Mouse (Mus musculus): Measurements from ENCODE around the gene Cyp27b1. TPM values are rescaled to one million over a fixed set of nuclear protein-coding genes. Genes with fewer than 3 reads are reported as not detected.

Cyp27b1 gene
- polyA plus RNA-seq, 1 experiment, result not detected

GRCm38 (mm10) chr10:127041274-127041766 is 6.7 kb upstream of the Cyp27b1 start, which contains the start of the genes Mettl1 and Eef1akmt3:
TSS of gene Mettl1 (plus strand) at chr10:127041414.
TSS of gene Eef1akmt3 (minus strand) at chr10:127041513.
- no peak within 1 kb of the TSS for H3K27ac ChIP-seq (replicated peaks; ENCODE audit: low read depth, low read length)
- H3K4me3 ChIP-seq (ENCODE audit: insufficient read depth, low read depth, low read length), result peak within 1 kb of the TSS; percentile 96
- H3K4me1 ChIP-seq (ENCODE audit: control insufficient read depth, insufficient read depth, insufficient read length, low read length), result 0 out of 2 replicates have a peak, but pooled peaks cover 3% of the 10 kb centered on the region

- Histone ChIP-seq H3K4me1 (ENCODE audit: control insufficient read depth, insufficient read depth, insufficient read length, low read length) (0 out of 2 replicates have a peak, but pooled peaks cover 3% of the 10 kb centered on the region), H3K27ac (replicated peaks; ENCODE audit: low read depth, low read length) (no peak overlapping the region), H3K4me3 (ENCODE audit: insufficient read depth, low read depth, low read length) (peak overlapping the region; percentile 96)
Measured at GRCm38 (mm10) chr10:127041774-127042338, 6.2 kb upstream of the Cyp27b1 start.

- Histone ChIP-seq H3K27ac (replicated peaks; ENCODE audit: low read depth, low read length) (no peak overlapping the region), H3K4me1 (ENCODE audit: control insufficient read depth, insufficient read depth, insufficient read length, low read length) (0 out of 2 replicates have a peak, but pooled peaks cover 3% of the 10 kb centered on the region), H3K4me3 (ENCODE audit: insufficient read depth, low read depth, low read length) (peak overlapping the region; percentile 96)
Measured at GRCm38 (mm10) chr10:127042468-127043115, 5.5 kb upstream of the Cyp27b1 start.

- no peak overlapping the region; the same call in 1 of the 2 replicates for H3K4me3 ChIP-seq (ENCODE audit: insufficient read depth, low read depth, low read length)
- no peak overlapping the region for H3K27ac ChIP-seq (replicated peaks; ENCODE audit: low read depth, low read length)
- 0 out of 2 replicates have a peak, but pooled peaks cover 3% of the 10 kb centered on the region for H3K4me1 ChIP-seq (ENCODE audit: control insufficient read depth, insufficient read depth, insufficient read length, low read length)
Measured at GRCm38 (mm10) chr10:127043187-127043586, 4.9 kb upstream of the Cyp27b1 start.

GRCm38 (mm10) chr10:127048608-127049394 is 751 bp downstream of the Cyp27b1 start:
- peak overlapping the region; percentile 39 for H3K4me3 ChIP-seq (ENCODE audit: insufficient read depth, low read depth, low read length)
- H3K27ac ChIP-seq (replicated peaks; ENCODE audit: low read depth, low read length), result no peak overlapping the region
- H3K4me1 ChIP-seq (ENCODE audit: control insufficient read depth, insufficient read depth, insufficient read length, low read length), result peaks cover 6% of the 10 kb centered on the region

GRCm38 (mm10) chr10:127049395-127050118 is 1.5 kb downstream of the Cyp27b1 start:
- peaks cover 6% of the 10 kb centered on the region for H3K4me1 ChIP-seq (ENCODE audit: control insufficient read depth, insufficient read depth, insufficient read length, low read length)
- H3K4me3 ChIP-seq (ENCODE audit: insufficient read depth, low read depth, low read length), result peak overlapping the region; percentile 39
- H3K27ac ChIP-seq (replicated peaks; ENCODE audit: low read depth, low read length), result no peak overlapping the region

- no peak overlapping the region for H3K27ac ChIP-seq (replicated peaks; ENCODE audit: low read depth, low read length)
- H3K4me1 ChIP-seq (ENCODE audit: control insufficient read depth, insufficient read depth, insufficient read length, low read length), result peaks cover 6% of the 10 kb centered on the region
- no peak overlapping the region for H3K4me3 ChIP-seq (ENCODE audit: insufficient read depth, low read depth, low read length)
Measured at GRCm38 (mm10) chr10:127050119-127050474, 2.0 kb downstream of the Cyp27b1 start.

GRCm38 (mm10) chr10:127054646-127055045 is 6.6 kb downstream of the Cyp27b1 start:
- Histone ChIP-seq H3K4me3 (ENCODE audit: insufficient read depth, low read depth, low read length) (no peak overlapping the region), H3K27ac (replicated peaks; ENCODE audit: low read depth, low read length) (no peak overlapping the region), H3K4me1 (ENCODE audit: control insufficient read depth, insufficient read depth, insufficient read length, low read length) (no peaks in the 10 kb centered on the region)

GRCm38 (mm10) chr10:127055406-127055805 is 7.4 kb downstream of the Cyp27b1 start:
- no peak overlapping the region for H3K4me3 ChIP-seq (ENCODE audit: insufficient read depth, low read depth, low read length)

GRCm38 (mm10) chr10:127056490-127056889 is 8.4 kb downstream of the Cyp27b1 start:
- no peak overlapping the region for H3K27ac ChIP-seq (replicated peaks; ENCODE audit: low read depth, low read length)

More at GRCm38 (mm10) chr10:127055406-127055805, 7.4 kb downstream of the Cyp27b1 start:
- no peaks in the 10 kb centered on the region for H3K4me1 ChIP-seq (ENCODE audit: control insufficient read depth, insufficient read depth, insufficient read length, low read length)
- no peak overlapping the region for H3K27ac ChIP-seq (replicated peaks; ENCODE audit: low read depth, low read length)

GRCm38 (mm10) chr10:127058161-127058560 is 10.1 kb downstream of the Cyp27b1 start:
- H3K4me1 ChIP-seq (ENCODE audit: control insufficient read depth, insufficient read depth, insufficient read length, low read length), result no peaks in the 10 kb centered on the region
- H3K27ac ChIP-seq (replicated peaks; ENCODE audit: low read depth, low read length), result no peak overlapping the region
- H3K4me3 ChIP-seq (ENCODE audit: insufficient read depth, low read depth, low read length), result peak overlapping the region; percentile 27

More at GRCm38 (mm10) chr10:127056490-127056889, 8.4 kb downstream of the Cyp27b1 start:
- Histone ChIP-seq H3K4me3 (ENCODE audit: insufficient read depth, low read depth, low read length) (no peak overlapping the region), H3K4me1 (ENCODE audit: control insufficient read depth, insufficient read depth, insufficient read length, low read length) (no peaks in the 10 kb centered on the region)

GRCm38 (mm10) chr10:127058708-127059107 is 10.7 kb downstream of the Cyp27b1 start:
- H3K27ac ChIP-seq (replicated peaks; ENCODE audit: low read depth, low read length), result no peak overlapping the region
- no peaks in the 10 kb centered on the region for H3K4me1 ChIP-seq (ENCODE audit: control insufficient read depth, insufficient read depth, insufficient read length, low read length)
- peak overlapping the region; percentile 27 for H3K4me3 ChIP-seq (ENCODE audit: insufficient read depth, low read depth, low read length)

- no peak overlapping the region for H3K27ac ChIP-seq (replicated peaks; ENCODE audit: low read depth, low read length)
- 0 out of 2 replicates have a peak, but pooled peaks cover 2% of the 10 kb centered on the region for H3K4me1 ChIP-seq (ENCODE audit: control insufficient read depth, insufficient read depth, insufficient read length, low read length)
- peak overlapping the region; percentile 58 for H3K4me3 ChIP-seq (ENCODE audit: insufficient read depth, low read depth, low read length)
Measured at GRCm38 (mm10) chr10:127059174-127059967, 11.3 kb downstream of the Cyp27b1 start.
